Mouse (Mus musculus): ENCODE results near the gene Kat7.
A peak's percentile ranks its signal among the peaks of the same experiment; 100 is the strongest.

Gene Kat7

GRCm38 (mm10) chr11:95231688-95232328, 78.2 kb downstream of the Kat7 start:
- DNase-seq (ENCODE audit: low read depth, low spot score) = peak; percentile 62

GRCm38 (mm10) chr11:95227467-95227866, 82.6 kb downstream of the Kat7 start:
- DNase-seq (ENCODE audit: low read depth, low spot score) = no peak

GRCm38 (mm10) chr11:95225448-95225847, 84.6 kb downstream of the Kat7 start:
- DNase-seq (ENCODE audit: low read depth, low spot score) = no peak
